Mouse (Mus musculus) CH12.LX (cell line): Measurements from ENCODE around the gene Shisa8. TPM values are rescaled to one million over a fixed set of nuclear protein-coding genes. Genes with fewer than 3 reads are reported as not detected.

Experiments used
- DNase-seq: peaks from one replicate; pipeline ENCODE4 v3.0.0-alpha.2; 2013; ENCODE audit errors: extremely low read depth
- H3K27ac ChIP-seq: 2 replicates; pipeline ENCODE4 v1.5.1; 2012; ENCODE audit warnings: low read depth, mild to moderate bottlenecking, control low read depth, moderate library complexity; ENCODE audit not compliant: insufficient read depth
- H3K27me3 ChIP-seq: replicated peaks from 2 replicates; pipeline ENCODE3; 2012; ENCODE audit warnings: inconsistent platforms
- H3K36me3 ChIP-seq, 2 experiments: replicated peaks in 1 of 2; 2 replicates each; pipeline versions ENCODE3 to v1.6.1; 2012; ENCODE audit warnings: inconsistent platforms in 1 of 2, low read length in 1 of 2, mild to moderate bottlenecking in 1 of 2, mixed read lengths in 1 of 2, moderate library complexity in 1 of 2; ENCODE audit not compliant: control insufficient read depth in 1 of 2, insufficient read depth in 1 of 2
- H3K4me1 ChIP-seq, 2 experiments: 2 replicates each; pipeline ENCODE4 v1.6.1; 2012; ENCODE audit warnings: inconsistent platforms in 1 of 2, moderate library complexity in 1 of 2; ENCODE audit not compliant: insufficient read depth in 2 of 2, control insufficient read depth in 1 of 2
- H3K4me2 ChIP-seq: 2 replicates; pipeline ENCODE4 v1.6.1; 2012; ENCODE audit warnings: low read depth, mild to moderate bottlenecking, control low read depth; ENCODE audit not compliant: poor library complexity, insufficient read depth, severe bottlenecking
- H3K4me3 ChIP-seq, 3 experiments: fragments of 150-350 bp in 1 of 3; sonication (generic) in 1 of 3; replicated peaks in 1 of 3; 2 replicates each; pipeline versions ENCODE3 to v1.5.1; 2011 to 2012; ENCODE audit warnings: low read depth in 2 of 3, low read length in 2 of 3, mild to moderate bottlenecking in 2 of 3, moderate library complexity in 2 of 3, control low read depth in 1 of 3, improper control_type of control experiment in 1 of 3, inconsistent platforms in 1 of 3, mixed read lengths in 1 of 3; ENCODE audit not compliant: poor library complexity in 1 of 3
- H3K79me2 ChIP-seq: replicated peaks from 2 replicates; pipeline ENCODE4 v1.6.1; 2012; ENCODE audit warnings: mild to moderate bottlenecking, moderate library complexity; ENCODE audit not compliant: control insufficient read depth, poor library complexity, insufficient read depth, severe bottlenecking; ENCODE audit errors: extremely low read depth
- H3K9ac ChIP-seq: 2 replicates; pipeline ENCODE4 v1.6.1; 2012; ENCODE audit warnings: low read depth, mild to moderate bottlenecking, control low read depth, moderate library complexity; ENCODE audit not compliant: insufficient read depth
- H3K9me3 ChIP-seq: replicated peaks from 2 replicates; pipeline ENCODE3; 2012; ENCODE audit warnings: low read length, inconsistent platforms, mixed read lengths
- BHLHE40 ChIP-seq: IDR thresholded peaks from 2 replicates; pipeline ENCODE4 v1.6.1; 2011; ENCODE audit warnings: mild to moderate bottlenecking, low read depth, low read length, improper control_type of control experiment
- CHD1 ChIP-seq: IDR thresholded peaks from 2 replicates; pipeline ENCODE4 v1.6.1; 2012; ENCODE audit warnings: low read depth, low read length, improper control_type of control experiment, inconsistent platforms
- CHD2 ChIP-seq: IDR thresholded peaks from 2 replicates; pipeline ENCODE4 v1.6.1; 2011; ENCODE audit warnings: low read length, improper control_type of control experiment
- CTCF ChIP-seq, 2 experiments: IDR thresholded peaks in 1 of 2; conservative IDR thresholded peaks in 1 of 2; 2 replicates each; pipeline ENCODE4 v1.5.1; 2011 to 2012; ENCODE audit warnings: low read depth in 2 of 2, low read length in 2 of 2, improper control_type of control experiment in 1 of 2, inconsistent platforms in 1 of 2, mild to moderate bottlenecking in 1 of 2, moderate library complexity in 1 of 2
- E2F4 ChIP-seq: IDR thresholded peaks from 2 replicates; pipeline ENCODE4 v1.6.1; 2011; ENCODE audit warnings: low read depth, low read length, improper control_type of control experiment; ENCODE audit not compliant: insufficient replicate concordance
- EP300 ChIP-seq: IDR thresholded peaks from 2 replicates; pipeline ENCODE4 v1.6.1; 2011; ENCODE audit warnings: low read length, improper control_type of control experiment
- ETS1 ChIP-seq: conservative IDR thresholded peaks from 2 replicates; pipeline ENCODE4 v1.6.1; 2012; ENCODE audit warnings: low read depth, mild to moderate bottlenecking, inconsistent platforms, low read length, improper control_type of control experiment, moderate library complexity
- GABPA ChIP-seq: IDR thresholded peaks from 2 replicates; pipeline ENCODE4 v1.6.1; 2012; ENCODE audit warnings: low read depth, low read length, improper control_type of control experiment, inconsistent platforms; ENCODE audit not compliant: insufficient replicate concordance
- IRF4 ChIP-seq: IDR thresholded peaks from 2 replicates; pipeline ENCODE4 v1.6.1; 2014; ENCODE audit warnings: low read depth, mild to moderate bottlenecking, inconsistent platforms, low read length, improper control_type of control experiment
- JUND ChIP-seq: conservative IDR thresholded peaks from 2 replicates; pipeline ENCODE4 v1.6.1; 2011; ENCODE audit warnings: low read depth, low read length, improper control_type of control experiment
- KAT2A ChIP-seq: IDR thresholded peaks from 2 replicates; pipeline ENCODE4 v1.6.1; 2012; ENCODE audit warnings: low read length, improper control_type of control experiment, inconsistent platforms; ENCODE audit not compliant: insufficient replicate concordance
- MAFK ChIP-seq: IDR thresholded peaks from 2 replicates; pipeline ENCODE4 v1.6.1; 2011; ENCODE audit warnings: low read length, improper control_type of control experiment; ENCODE audit not compliant: insufficient replicate concordance
- MXI1 ChIP-seq: IDR thresholded peaks from 2 replicates; pipeline ENCODE4 v1.6.1; 2011; ENCODE audit warnings: mild to moderate bottlenecking, low read depth, low read length, improper control_type of control experiment
- MYC ChIP-seq: IDR thresholded peaks from 2 replicates; pipeline ENCODE4 v1.6.1; 2011; ENCODE audit warnings: low read depth, mild to moderate bottlenecking, improper control_type of control experiment, low read length
- NELFE ChIP-seq: IDR thresholded peaks from 2 replicates; pipeline ENCODE4 v1.6.1; 2011; ENCODE audit warnings: low read depth, low read length, improper control_type of control experiment
- PAX5 ChIP-seq: IDR thresholded peaks from 2 replicates; pipeline ENCODE4 v1.6.1; 2012; ENCODE audit warnings: low read length, inconsistent platforms, mixed read lengths
- POLR2A ChIP-seq: IDR thresholded peaks from 2 replicates; pipeline ENCODE4 v1.6.1; 2011; ENCODE audit warnings: low read depth, mild to moderate bottlenecking, improper control_type of control experiment, low read length
- RAD21 ChIP-seq: IDR thresholded peaks from 2 replicates; pipeline ENCODE4 v1.6.1; 2011; ENCODE audit warnings: low read depth, mild to moderate bottlenecking, low read length, improper control_type of control experiment, moderate library complexity
- SIN3A ChIP-seq: IDR thresholded peaks from 2 replicates; pipeline ENCODE4 v1.6.1; 2012; ENCODE audit warnings: low read length, improper control_type of control experiment, inconsistent platforms
- ZC3H11A ChIP-seq: IDR thresholded peaks from 2 replicates; pipeline ENCODE4 v1.6.1; 2012; ENCODE audit warnings: low read depth, mild to moderate bottlenecking, inconsistent platforms, low read length, improper control_type of control experiment
- ZKSCAN1 ChIP-seq: IDR thresholded peaks from 2 replicates; pipeline ENCODE4 v1.6.1; 2012; ENCODE audit warnings: low read depth, inconsistent platforms, low read length, improper control_type of control experiment, borderline replicate concordance
- ZMIZ1 ChIP-seq: IDR thresholded peaks from 2 replicates; pipeline ENCODE4 v1.6.1; 2012; ENCODE audit warnings: low read depth, mild to moderate bottlenecking, inconsistent platforms, low read length, improper control_type of control experiment
- ZNF384 ChIP-seq: IDR thresholded peaks from 2 replicates; pipeline ENCODE4 v1.6.1; 2012; ENCODE audit warnings: low read depth, low read length, improper control_type of control experiment, inconsistent platforms
- dilution Hi-C: fragments of 300-500 bp; cut with MboI; formaldehyde crosslinking; loops from 2 replicates; pipeline ENCODE4 v1.14.3; 2020; ENCODE audit warnings: low sequenced_read_pairs; ENCODE audit not compliant: extremely low pct_unique_long_range_greater_than_20kb, extremely low pct_ligation_motif_present
- in situ Hi-C: fragments of 300-500 bp; cut with MboI; formaldehyde crosslinking; loops from 3 replicates; pipeline ENCODE4 v1.14.3; 2019; ENCODE audit warnings: low sequenced_read_pairs, low pct_ligation_motif_present, low pct_unique_long_range_greater_than_20kb, mixed read lengths
- polyA plus RNA-seq: library from polyadenylated mRNA; unstranded; fragments of >175 nt; gene quantifications from 2 replicates; pipeline ENCODE4 v1.2.1, GENCODE M21; 2012; ENCODE audit warnings: low read depth; ENCODE audit not compliant: insufficient read length
- total RNA-seq, 2 experiments: library from RNA; depleted of rRNA; stranded (reverse); fragments of 300-350 nt in 1 of 2; fragments of >200 nt in 1 of 2; gene quantifications; 2 replicates each; pipeline ENCODE4 v1.2.3; 2012 to 2014

The Shisa8 gene
- total and polyA plus RNA-seq, 3 experiments, result 83.4 to 159 (median 103) TPM

DNA sequence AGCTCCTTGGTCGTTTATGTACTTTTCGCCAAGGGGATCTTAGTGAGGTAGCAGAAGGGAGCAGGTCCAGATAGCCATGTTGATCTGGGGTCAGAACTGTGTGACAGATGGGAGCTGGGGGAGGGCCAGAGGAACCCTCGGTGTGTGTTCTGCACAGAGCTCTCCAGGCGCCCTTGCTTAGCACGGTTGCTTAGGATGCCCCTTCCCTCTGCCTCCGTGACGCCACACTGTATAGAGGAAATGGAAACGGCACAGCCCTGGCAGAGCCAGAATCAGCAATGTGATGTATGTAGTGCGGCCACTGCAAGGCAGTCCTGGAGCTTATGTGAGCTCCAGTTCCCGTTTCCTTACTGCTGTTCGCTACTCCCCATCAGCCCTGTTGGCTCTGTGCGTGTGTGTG is 16.3 kb downstream of the Shisa8 start:
- TF ChIP-seq JUND, result no peak
- TF ChIP-seq CTCF (conservative IDR thresholded peaks at IDR 0.05 in 1 of 2, IDR thresholded peaks at IDR 0.05 in 1 of 2; ENCODE audit: low read depth in 2 of 2, low read length in 2 of 2), result no peak
- TF ChIP-seq KAT2A, result no peak
- no peak for TF ChIP-seq EP300
- TF ChIP-seq MXI1, result no peak
- TF ChIP-seq BHLHE40, result no peak
- no peak for TF ChIP-seq ZMIZ1
- TF ChIP-seq E2F4, result no peak
- no peak for TF ChIP-seq NELFE
- TF ChIP-seq ZKSCAN1, result no peak
- Histone ChIP-seq H3K4me1 (no peaks in the 10 kb centered on the region), H3K9me3 (no peaks in the 10 kb centered on the region), H3K79me2 (0 out of 2 replicates have a peak, but pooled peaks cover 1% of the 10 kb centered on the region), H3K4me3 (no peak overlapping the region), H3K4me2 (no peak overlapping the region), H3K36me3 (peaks cover 94 to 99% of the 10 kb centered on the region in 2 experiments), H3K9ac (no peak overlapping the region), H3K27me3 (no peaks in the 10 kb centered on the region), H3K27ac (no peak overlapping the region)
- no peak for DNase-seq
- dilution Hi-C loops, result no loop called here
- in situ Hi-C loops, result no loop called here

DNA sequence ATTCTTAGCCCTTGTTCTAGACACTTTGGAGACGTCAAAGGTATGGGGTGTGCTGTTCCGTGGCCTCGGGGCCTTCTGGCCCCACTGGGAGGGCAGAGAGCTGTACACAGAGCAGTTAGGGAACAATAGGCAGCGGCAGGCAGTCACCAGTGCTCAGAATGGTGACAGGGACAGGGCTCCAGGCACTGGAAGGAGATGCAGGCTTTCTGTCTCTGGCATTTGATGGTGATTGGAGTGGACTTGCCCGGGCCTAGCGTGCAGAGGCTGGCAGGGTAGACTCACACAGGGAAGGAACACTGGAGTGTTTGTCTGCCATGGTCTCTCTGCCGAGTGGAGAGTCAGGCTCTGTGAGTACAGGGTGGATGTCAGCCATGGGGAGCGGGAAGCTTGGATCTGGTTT is 20.0 kb downstream of the Shisa8 start:
- peak overlapping the region; percentile 9; the same call in 1 of the 2 replicates for H3K27ac ChIP-seq
- no peak for TF ChIP-seq IRF4
- no peak for TF ChIP-seq BHLHE40
- no peak for TF ChIP-seq PAX5
- TF ChIP-seq GABPA, result no peak
- TF ChIP-seq MAFK, result no peak
- no peak for TF ChIP-seq CHD1
- no peak for TF ChIP-seq NELFE
- no peak for TF ChIP-seq POLR2A
- no peak for TF ChIP-seq MXI1
- no peak for TF ChIP-seq CHD2
- no peak for TF ChIP-seq ETS1
- no peak for TF ChIP-seq MYC
- no peak for TF ChIP-seq JUND
- no peak for TF ChIP-seq ZC3H11A
- no peak for TF ChIP-seq CTCF (conservative IDR thresholded peaks at IDR 0.05 in 1 of 2, IDR thresholded peaks at IDR 0.05 in 1 of 2; ENCODE audit: low read depth in 2 of 2, low read length in 2 of 2)
- no peak for TF ChIP-seq RAD21
- no peak for TF ChIP-seq ZNF384
- no peak for TF ChIP-seq SIN3A
- H3K9me3 ChIP-seq, result peaks cover 2% of the 10 kb centered on the region
- H3K79me2 ChIP-seq, result peaks cover 8% of the 10 kb centered on the region
- no peaks in the 10 kb centered on the region for H3K27me3 ChIP-seq
- H3K9ac ChIP-seq, result no peak overlapping the region
- no peaks in the 10 kb centered on the region for H3K4me1 ChIP-seq
- H3K4me2 ChIP-seq, result no peak overlapping the region
- H3K36me3 ChIP-seq, result peaks cover 84 to 100% of the 10 kb centered on the region in 2 experiments
- dilution Hi-C loops (no loop called here), in situ Hi-C loops (no loop called here)
- DNase-seq, result no peak
- no peak overlapping the region for H3K4me3 ChIP-seq
